Mouse (Mus musculus) kidney, embryonic 16.5 days (tissue): ENCODE measurements around the gene Ackr3. TPM values are rescaled to one million over a fixed set of nuclear protein-coding genes. Genes with fewer than 3 reads are reported as not detected.

Experiments used
- ATAC-seq: fragments of 200-750 bp; cut with Nextera tagmentation; 2 replicates; pipeline ENCODE4 v1.8.0; 2017; ENCODE audit warnings: moderate TSS enrichment; ENCODE audit not compliant: low FRiP score, low TSS enrichment
- H3K27ac ChIP-seq: fragments of 300-500 bp; sonication (generic); 2 replicates; pipeline ENCODE4 v1.5.1; 2014; ENCODE audit warnings: low read length
- H3K27me3 ChIP-seq: fragments of 300-500 bp; sonication (generic); 2 replicates; pipeline ENCODE4 v1.6.1; 2014; ENCODE audit warnings: low read length, control low read depth, mixed read lengths; ENCODE audit not compliant: insufficient read depth
- H3K36me3 ChIP-seq: fragments of 300-500 bp; sonication (generic); 2 replicates; pipeline ENCODE4 v1.6.1; 2014; ENCODE audit warnings: low read length, control low read depth, mixed read lengths; ENCODE audit not compliant: insufficient read depth
- H3K4me1 ChIP-seq: fragments of 300-500 bp; sonication (generic); 2 replicates; pipeline ENCODE4 v1.6.1; 2014; ENCODE audit warnings: low read length, control low read depth, mixed read lengths; ENCODE audit not compliant: insufficient read depth
- H3K4me2 ChIP-seq: fragments of 300-500 bp; sonication (generic); replicated peaks from 2 replicates; pipeline ENCODE4 v1.6.1; 2014; ENCODE audit warnings: low read depth, low read length
- H3K4me3 ChIP-seq: fragments of 300-500 bp; sonication (generic); 2 replicates; pipeline ENCODE4 v1.5.1; 2014; ENCODE audit warnings: mild to moderate bottlenecking, low read length
- H3K9ac ChIP-seq: fragments of 300-500 bp; sonication (generic); replicated peaks from 2 replicates; pipeline ENCODE4 v1.6.1; 2014; ENCODE audit warnings: low read length
- H3K9me3 ChIP-seq: fragments of 300-500 bp; sonication (generic); 2 replicates; pipeline ENCODE4 v1.6.1; 2016; ENCODE audit warnings: low read length, control low read depth
- WGBS: fragments of 180-500 bp; shearing (Covaris S2); extraction: QIAGEN DNeasy Blood & Tissue Kit; methylation state at CpG from one replicate; pipeline ENCODE4 v1.1.7; 2014; 5-methylcytosine and 5-hydroxymethylcytosine counted together
- polyA plus RNA-seq: library from polyadenylated mRNA; unstranded; fragments of >200 nt; fragmentation: Nextera tagmentation; extraction: Ambion mirVana; gene quantifications from 2 replicates; pipeline ENCODE4 v1.2.1, GENCODE M21; 2015

Ackr3 gene
- polyA plus RNA-seq, 1 experiment from 2014 or later = 51.8 TPM

DNA sequence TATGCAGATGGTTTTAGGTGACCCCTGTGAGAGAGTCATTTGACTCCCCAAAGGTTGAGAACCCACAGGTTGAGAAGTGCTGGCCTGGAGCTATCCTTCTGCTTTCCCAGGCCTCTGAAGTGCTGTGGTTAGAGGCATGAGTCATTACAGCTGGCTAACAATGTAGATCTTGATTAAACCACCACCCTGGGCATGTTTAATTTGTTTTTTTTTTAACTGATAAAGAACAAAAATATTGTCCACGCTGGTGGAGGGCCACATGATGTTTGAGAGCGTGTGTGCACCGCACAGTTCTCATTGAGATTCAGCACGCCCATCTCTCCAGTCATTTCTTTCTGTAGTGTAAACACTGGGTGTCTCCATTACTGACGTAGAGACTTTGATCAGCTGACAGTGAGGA, 25.8 kb upstream of the Ackr3 start:
- no peaks in the 10 kb centered on the region for H3K4me1 ChIP-seq
- no peak overlapping the region for H3K4me2 ChIP-seq
- no peaks in the 10 kb centered on the region for H3K9me3 ChIP-seq
- no peak for ATAC-seq
- H3K27ac ChIP-seq = no peak overlapping the region
- no peaks in the 10 kb centered on the region for H3K36me3 ChIP-seq
- no peaks in the 10 kb centered on the region for H3K27me3 ChIP-seq
- WGBS = 58% methylated on average over 5 of the region's 5 CpGs
- no peak overlapping the region for H3K9ac ChIP-seq
- no peak overlapping the region for H3K4me3 ChIP-seq

DNA sequence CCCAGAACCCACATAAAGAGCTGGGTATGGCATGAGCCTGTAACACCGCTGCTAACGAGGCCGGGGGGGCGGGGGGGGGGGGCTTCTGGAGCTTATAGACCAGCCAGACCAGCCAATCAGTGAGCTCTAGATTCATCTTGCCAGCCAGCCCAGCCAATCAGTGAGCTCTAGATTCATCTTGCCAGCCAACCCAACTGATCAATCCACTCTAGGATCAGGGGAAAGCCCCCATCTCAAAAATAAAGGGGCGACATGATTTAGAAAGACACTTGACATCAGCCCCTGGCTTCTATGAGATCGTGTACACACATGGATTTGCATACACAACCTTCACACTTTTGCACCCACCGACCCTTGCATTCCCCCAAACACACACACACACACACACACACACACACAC, 23.3 kb upstream of the Ackr3 start:
- Histone ChIP-seq H3K4me3 (no peak overlapping the region), H3K4me2 (no peak overlapping the region), H3K9me3 (no peaks in the 10 kb centered on the region), H3K36me3 (no peaks in the 10 kb centered on the region), H3K27ac (no peak overlapping the region), H3K27me3 (peaks cover 3% of the 10 kb centered on the region; the same call in 1 of the 2 replicates), H3K9ac (no peak overlapping the region), H3K4me1 (no peaks in the 10 kb centered on the region)
- no peak for ATAC-seq
- 84% methylated on average over 7 of the region's 7 CpGs for WGBS

DNA sequence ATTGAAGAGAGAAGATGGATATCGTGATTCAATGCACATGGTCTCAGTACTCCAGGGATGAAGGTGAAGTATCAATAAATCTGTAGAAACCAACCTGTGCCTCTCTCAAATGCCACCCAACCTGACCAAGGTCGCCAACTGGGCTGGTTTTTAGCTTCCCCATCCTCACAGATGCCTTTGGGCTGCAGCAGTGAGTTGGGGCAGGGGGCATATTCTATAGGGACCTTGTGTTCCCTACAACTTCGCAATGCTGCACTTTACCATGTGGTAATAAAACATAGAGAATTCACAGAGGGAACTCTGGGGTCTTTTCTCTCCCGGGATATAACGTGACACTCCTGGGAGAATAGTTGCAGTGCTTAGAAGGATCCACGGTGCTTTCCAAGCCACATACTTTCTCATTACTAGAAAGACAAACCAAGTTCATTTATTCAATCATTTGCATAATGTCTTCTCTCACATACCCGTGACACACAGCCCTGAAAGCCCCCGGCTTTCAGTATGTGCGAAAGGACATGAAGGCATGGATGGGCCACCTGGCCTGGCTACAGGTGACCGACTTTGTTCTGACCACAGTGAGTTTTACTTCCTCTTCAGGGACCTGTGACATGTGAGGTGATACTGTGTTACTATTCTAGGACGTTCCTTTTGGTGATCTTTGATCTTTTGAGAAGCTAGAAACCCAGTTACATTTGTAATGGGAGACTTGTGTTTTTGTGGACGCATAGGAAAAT, 22.6 kb upstream of the Ackr3 start:
- Histone ChIP-seq H3K9ac (no peak overlapping the region), H3K4me2 (no peak overlapping the region), H3K4me3 (no peak overlapping the region), H3K27ac (no peak overlapping the region), H3K36me3 (no peaks in the 10 kb centered on the region), H3K27me3 (peaks cover 3% of the 10 kb centered on the region; the same call in 1 of the 2 replicates), H3K4me1 (no peaks in the 10 kb centered on the region), H3K9me3 (peaks cover 3% of the 10 kb centered on the region; the same call in 1 of the 2 replicates)
- ATAC-seq = no peak
- 75% methylated on average over 12 of the region's 12 CpGs for WGBS

DNA sequence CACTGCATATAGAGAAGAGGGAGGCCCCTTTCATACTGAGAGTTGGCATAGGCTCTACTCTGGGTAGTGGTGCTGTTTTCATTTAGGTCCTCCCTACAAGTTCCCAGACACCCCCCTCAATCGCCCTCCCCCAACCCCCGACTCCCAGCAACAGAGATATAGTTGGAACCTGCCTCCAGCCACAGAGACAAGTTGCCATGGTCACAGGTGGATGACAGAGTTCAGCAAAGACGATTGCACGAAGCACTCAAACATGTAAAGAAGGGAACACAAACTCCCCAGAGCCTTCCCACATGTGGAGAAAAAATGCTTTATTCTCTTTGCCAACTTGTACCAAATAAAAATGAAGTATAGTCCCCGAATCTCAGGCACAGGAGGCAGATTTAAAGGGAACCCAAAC, 21.3 kb upstream of the Ackr3 start:
- Histone ChIP-seq H3K27ac (no peak overlapping the region), H3K27me3 (peaks cover 3% of the 10 kb centered on the region; the same call in 1 of the 2 replicates), H3K4me1 (no peaks in the 10 kb centered on the region), H3K4me3 (no peak overlapping the region), H3K9ac (no peak overlapping the region), H3K36me3 (no peaks in the 10 kb centered on the region), H3K9me3 (peaks cover 10% of the 10 kb centered on the region; the same call in 1 of the 2 replicates), H3K4me2 (no peak overlapping the region)
- ATAC-seq = no peak
- 66% methylated on average over 5 of the region's 5 CpGs for WGBS

DNA sequence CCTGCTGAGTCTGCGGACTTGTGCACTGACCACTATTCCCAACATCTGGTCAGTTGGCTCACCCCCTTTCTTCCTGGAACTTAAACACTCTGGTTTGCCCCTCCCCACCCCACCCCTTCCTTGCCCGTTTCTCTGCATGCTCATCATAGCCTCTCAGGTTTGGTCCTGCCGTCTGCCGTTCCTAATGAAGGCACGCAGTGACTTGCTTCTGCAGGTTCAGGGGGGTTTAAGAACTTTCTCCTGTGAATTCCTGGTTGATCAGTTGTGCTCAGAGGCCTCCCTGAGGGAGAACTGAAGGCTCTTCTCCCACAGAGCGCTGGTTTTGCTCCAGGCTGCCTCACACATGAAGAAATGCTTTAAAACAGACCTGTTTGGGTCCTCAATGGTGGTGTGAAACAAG, 20.2 kb upstream of the Ackr3 start:
- peaks cover 10% of the 10 kb centered on the region; the same call in 1 of the 2 replicates for H3K9me3 ChIP-seq
- H3K36me3 ChIP-seq = no peaks in the 10 kb centered on the region
- H3K27me3 ChIP-seq = peaks cover 3% of the 10 kb centered on the region; the same call in 1 of the 2 replicates
- H3K4me2 ChIP-seq = no peak overlapping the region
- H3K9ac ChIP-seq = no peak overlapping the region
- no peaks in the 10 kb centered on the region for H3K4me1 ChIP-seq
- 58% methylated on average over 6 of the region's 6 CpGs for WGBS
- ATAC-seq = no peak
- H3K27ac ChIP-seq = no peak overlapping the region
- no peak overlapping the region for H3K4me3 ChIP-seq

DNA sequence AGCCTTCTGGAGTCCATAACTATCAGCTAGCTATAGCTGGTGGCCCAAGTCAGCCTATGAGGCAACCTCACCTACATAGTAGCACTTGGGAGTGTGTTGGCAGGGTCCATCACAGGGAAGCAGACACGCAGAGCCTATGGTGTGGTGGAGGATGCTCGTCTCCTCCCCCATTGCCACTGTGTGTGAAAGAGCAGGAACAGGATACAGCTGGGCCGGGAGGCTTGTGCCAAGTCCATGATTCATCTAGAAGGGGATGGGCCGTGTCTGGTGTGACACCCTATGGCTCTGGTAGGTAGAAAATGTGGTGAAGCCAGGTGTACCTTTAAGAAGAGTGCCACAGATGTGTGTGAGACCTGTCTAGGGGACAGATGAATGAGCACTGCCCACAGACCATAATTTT, 17.6 kb upstream of the Ackr3 start:
- Histone ChIP-seq H3K9me3 (peaks cover 10% of the 10 kb centered on the region; the same call in 1 of the 2 replicates), H3K27me3 (peaks cover 6% of the 10 kb centered on the region; the same call in 1 of the 2 replicates), H3K9ac (no peak overlapping the region), H3K4me1 (no peaks in the 10 kb centered on the region), H3K4me2 (no peak overlapping the region), H3K27ac (no peak overlapping the region), H3K4me3 (no peak overlapping the region), H3K36me3 (no peaks in the 10 kb centered on the region)
- ATAC-seq = no peak
- WGBS = 75% methylated on average over 4 of the region's 4 CpGs

DNA sequence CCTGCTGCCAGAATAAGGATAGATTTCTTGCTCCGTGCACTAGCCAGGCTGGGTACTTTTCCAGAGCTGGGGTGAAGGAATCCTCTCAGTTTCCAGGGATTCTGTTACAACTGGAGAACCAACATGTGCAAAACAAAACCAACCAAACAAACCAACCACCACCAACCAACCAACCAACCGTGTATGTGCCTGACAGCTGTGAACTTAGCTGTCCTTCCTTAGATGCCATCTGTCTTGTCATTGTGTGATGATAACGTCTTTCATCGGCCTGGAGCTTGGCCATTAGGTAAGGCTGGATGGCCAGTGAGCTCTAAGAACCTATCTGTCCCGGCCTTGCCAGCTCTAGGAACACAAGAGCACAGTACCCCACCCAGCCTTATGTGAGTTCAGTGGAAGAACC, 16.9 kb upstream of the Ackr3 start:
- WGBS = 85% methylated on average over 5 of the region's 5 CpGs
- no peak overlapping the region for H3K4me2 ChIP-seq
- H3K36me3 ChIP-seq = no peaks in the 10 kb centered on the region
- no peaks in the 10 kb centered on the region for H3K4me1 ChIP-seq
- H3K27ac ChIP-seq = no peak overlapping the region
- no peak for ATAC-seq
- peaks cover 10% of the 10 kb centered on the region; the same call in 1 of the 2 replicates for H3K9me3 ChIP-seq
- peaks cover 6% of the 10 kb centered on the region; the same call in 1 of the 2 replicates for H3K27me3 ChIP-seq
- H3K4me3 ChIP-seq = no peak overlapping the region
- no peak overlapping the region for H3K9ac ChIP-seq

DNA sequence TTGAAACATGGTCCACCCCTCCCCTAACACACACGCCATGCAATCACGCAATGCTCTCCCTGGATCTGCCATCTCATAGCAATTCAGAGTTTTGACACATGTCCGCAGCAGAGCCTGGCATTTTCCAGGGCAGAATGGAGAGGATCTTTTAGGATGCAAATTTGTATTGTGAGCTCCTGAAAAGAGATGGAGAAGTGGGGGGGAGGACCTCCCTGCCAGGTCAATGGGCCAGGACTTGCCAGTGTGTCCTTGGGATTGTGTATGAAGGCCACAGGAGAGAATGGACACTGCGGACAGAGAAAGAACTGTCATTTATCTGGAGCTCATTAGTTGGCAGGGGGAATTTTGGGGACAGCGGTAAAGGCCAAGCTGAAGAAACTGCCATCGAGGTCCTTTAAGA, 14.7 kb upstream of the Ackr3 start:
- H3K4me3 ChIP-seq = no peak overlapping the region
- H3K9me3 ChIP-seq = peaks cover 10% of the 10 kb centered on the region; the same call in 1 of the 2 replicates
- H3K27ac ChIP-seq = no peak overlapping the region
- no peak overlapping the region for H3K9ac ChIP-seq
- ATAC-seq = no peak
- WGBS = 97% methylated on average over 6 of the region's 6 CpGs
- H3K36me3 ChIP-seq = no peaks in the 10 kb centered on the region
- no peak overlapping the region for H3K4me2 ChIP-seq
- no peaks in the 10 kb centered on the region for H3K4me1 ChIP-seq
- H3K27me3 ChIP-seq = peaks cover 3% of the 10 kb centered on the region; the same call in 1 of the 2 replicates

DNA sequence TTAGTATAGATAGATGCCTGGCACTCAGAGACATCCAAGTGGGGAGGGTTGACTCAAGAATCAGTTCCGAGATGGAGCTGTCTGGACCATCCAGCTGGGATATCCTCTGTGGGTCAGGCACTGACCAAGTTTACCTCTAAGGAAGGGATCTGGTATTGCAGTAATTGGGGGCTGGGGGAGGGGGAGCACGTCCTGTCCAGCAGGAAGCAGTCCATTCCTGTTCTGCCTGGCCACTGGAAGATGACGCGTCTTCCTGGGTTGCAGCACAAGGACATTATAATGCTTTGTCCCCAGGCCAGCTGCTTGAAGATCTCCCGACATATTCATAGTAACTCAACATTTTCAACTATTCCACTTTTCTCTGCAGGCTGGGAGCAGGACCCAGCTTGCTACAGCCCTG, 2.5 kb upstream of the Ackr3 start:
- 80% methylated on average over 5 of the region's 5 CpGs for WGBS
- no peaks in the 10 kb centered on the region for H3K9me3 ChIP-seq

DNA sequence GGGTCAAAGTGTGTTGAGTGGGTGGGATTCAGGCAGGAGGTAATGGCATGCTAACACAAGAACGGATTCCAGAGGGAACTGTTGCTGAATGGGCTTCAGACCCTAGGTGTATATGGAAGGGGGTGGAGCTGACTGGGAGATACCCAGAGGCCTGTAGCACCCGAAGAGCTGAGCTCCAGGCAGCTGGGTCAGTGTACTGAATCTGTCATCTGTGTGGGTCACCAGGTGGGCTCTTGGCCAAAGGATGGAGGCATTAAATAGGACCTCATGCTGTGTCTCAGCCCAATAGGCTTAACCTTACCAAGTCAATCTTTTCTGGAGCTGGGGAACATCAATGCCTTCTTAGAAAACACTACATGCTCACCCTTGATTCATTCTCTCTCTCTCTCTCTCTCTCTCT, 2.1 kb upstream of the Ackr3 start:
- no peaks in the 10 kb centered on the region for H3K27me3 ChIP-seq
- no peak overlapping the region for H3K4me2 ChIP-seq
- H3K27ac ChIP-seq = no peak overlapping the region
- H3K9me3 ChIP-seq = no peaks in the 10 kb centered on the region
- no peak overlapping the region for H3K9ac ChIP-seq
- H3K4me1 ChIP-seq = peaks cover 33% of the 10 kb centered on the region
- 55% methylated on average over 2 of the region's 2 CpGs for WGBS
- H3K4me3 ChIP-seq = no peak overlapping the region
- ATAC-seq = no peak
- no peaks in the 10 kb centered on the region for H3K36me3 ChIP-seq

More for the DNA sequence above, 2.5 kb upstream of the Ackr3 start:
- Histone ChIP-seq H3K27ac (no peak overlapping the region), H3K27me3 (no peaks in the 10 kb centered on the region), H3K4me3 (no peak overlapping the region), H3K4me2 (no peak overlapping the region), H3K9ac (no peak overlapping the region), H3K36me3 (no peaks in the 10 kb centered on the region), H3K4me1 (peaks cover 31% of the 10 kb centered on the region)
- ATAC-seq = no peak
